Mouse (Mus musculus): ENCODE results near the gene Naa40. TPM values are rescaled to one million over a fixed set of nuclear protein-coding genes. Genes with fewer than 3 reads are reported as not detected.

Gene Naa40
- polyA plus RNA-seq, 1 experiment from 2014 or later: 71.1 TPM

GRCm38 (mm10) chr19:7189026-7189425 lies 52.0 kb downstream of the Naa40 start:
- H3K27me3 ChIP-seq: peaks cover 49% of the 10 kb centered on the region
- no peak for ATAC-seq
- peaks cover 65% of the 10 kb centered on the region for H3K4me1 ChIP-seq
- WGBS: 86% methylated on average over 4 of the region's 4 CpGs
- no peak overlapping the region for H3K4me3 ChIP-seq
- H3K36me3 ChIP-seq (ENCODE audit: poor library complexity, severe bottlenecking): no peaks in the 10 kb centered on the region
- no peak overlapping the region for H3K4me2 ChIP-seq
- no peak overlapping the region for H3K27ac ChIP-seq
- no peaks in the 10 kb centered on the region for H3K9me3 ChIP-seq (replicated peaks)
- no peak overlapping the region for H3K9ac ChIP-seq

GRCm38 (mm10) chr19:7187157-7187556 lies 53.8 kb downstream of the Naa40 start:
- H3K9me3 ChIP-seq (replicated peaks): no peaks in the 10 kb centered on the region
- ATAC-seq: no peak
- no peak overlapping the region for H3K4me3 ChIP-seq
- H3K9ac ChIP-seq: no peak overlapping the region
- no peak overlapping the region for H3K27ac ChIP-seq
- H3K4me2 ChIP-seq: no peak overlapping the region
- no peaks in the 10 kb centered on the region for H3K36me3 ChIP-seq (ENCODE audit: poor library complexity, severe bottlenecking)
- WGBS: 51% methylated on average over 5 of the region's 5 CpGs
- peaks cover 51% of the 10 kb centered on the region for H3K27me3 ChIP-seq
- H3K4me1 ChIP-seq: peaks cover 70% of the 10 kb centered on the region

- H3K4me1 ChIP-seq: peaks cover 69% of the 10 kb centered on the region
- no peak overlapping the region; the same call in 1 of the 2 replicates for H3K9ac ChIP-seq
- WGBS: 5% methylated on average over 18 of the region's 18 CpGs
- H3K27me3 ChIP-seq: peaks cover 42% of the 10 kb centered on the region
- no peak for ATAC-seq
- H3K9me3 ChIP-seq (replicated peaks): no peaks in the 10 kb centered on the region
- H3K4me3 ChIP-seq: no peak overlapping the region
- H3K4me2 ChIP-seq: no peak overlapping the region
- no peak overlapping the region for H3K27ac ChIP-seq
- H3K36me3 ChIP-seq (ENCODE audit: poor library complexity, severe bottlenecking): no peaks in the 10 kb centered on the region
Measured at GRCm38 (mm10) chr19:7185715-7186291, 55.2 kb downstream of the Naa40 start.

DNA sequence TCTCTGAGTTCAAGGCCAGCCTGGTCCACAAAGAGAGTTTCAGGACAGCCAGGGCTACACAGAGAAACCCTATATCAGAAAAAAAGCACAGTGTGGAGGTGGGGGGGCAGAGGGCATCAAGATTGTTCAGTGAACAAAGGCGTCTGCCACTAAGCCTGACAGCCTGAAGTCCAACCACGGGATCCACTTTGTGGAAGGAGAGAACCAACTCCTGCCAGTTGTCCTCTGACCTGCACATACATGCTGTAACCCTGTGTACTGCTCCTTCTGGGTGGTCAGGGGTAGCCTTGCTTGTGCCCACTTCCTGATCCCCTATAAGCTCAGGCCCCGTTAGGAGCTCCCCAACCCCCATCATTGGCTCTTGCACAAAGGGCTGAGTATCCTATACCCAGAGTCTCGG lies 55.9 kb downstream of the Naa40 start:
- H3K4me1 ChIP-seq: peaks cover 75% of the 10 kb centered on the region
- WGBS: 37% methylated on average over 4 of the region's 4 CpGs
- no peak for ATAC-seq
- no peak overlapping the region for H3K27ac ChIP-seq
- H3K9ac ChIP-seq: no peak overlapping the region
- H3K4me2 ChIP-seq: no peak overlapping the region
- no peaks in the 10 kb centered on the region for H3K9me3 ChIP-seq (replicated peaks)
- no peak overlapping the region for H3K4me3 ChIP-seq
- no peaks in the 10 kb centered on the region for H3K36me3 ChIP-seq (ENCODE audit: poor library complexity, severe bottlenecking)
- H3K27me3 ChIP-seq: peaks cover 42% of the 10 kb centered on the region

GRCm38 (mm10) chr19:7183419-7183818 lies 57.6 kb downstream of the Naa40 start:
- Histone ChIP-seq H3K9ac (peak overlapping the region; percentile 34; the same call in 1 of the 2 replicates), H3K4me2 (peak overlapping the region; percentile 25; the same call in 1 of the 2 replicates), H3K4me1 (peaks cover 77% of the 10 kb centered on the region), H3K4me3 (no peak overlapping the region), H3K27me3 (peaks cover 38% of the 10 kb centered on the region), H3K36me3 (ENCODE audit: poor library complexity, severe bottlenecking) (no peaks in the 10 kb centered on the region), H3K27ac (peak overlapping the region; percentile 44), H3K9me3 (replicated peaks) (no peaks in the 10 kb centered on the region)
- no peak for ATAC-seq
- 19% methylated on average over 11 of the region's 11 CpGs for WGBS

DNA sequence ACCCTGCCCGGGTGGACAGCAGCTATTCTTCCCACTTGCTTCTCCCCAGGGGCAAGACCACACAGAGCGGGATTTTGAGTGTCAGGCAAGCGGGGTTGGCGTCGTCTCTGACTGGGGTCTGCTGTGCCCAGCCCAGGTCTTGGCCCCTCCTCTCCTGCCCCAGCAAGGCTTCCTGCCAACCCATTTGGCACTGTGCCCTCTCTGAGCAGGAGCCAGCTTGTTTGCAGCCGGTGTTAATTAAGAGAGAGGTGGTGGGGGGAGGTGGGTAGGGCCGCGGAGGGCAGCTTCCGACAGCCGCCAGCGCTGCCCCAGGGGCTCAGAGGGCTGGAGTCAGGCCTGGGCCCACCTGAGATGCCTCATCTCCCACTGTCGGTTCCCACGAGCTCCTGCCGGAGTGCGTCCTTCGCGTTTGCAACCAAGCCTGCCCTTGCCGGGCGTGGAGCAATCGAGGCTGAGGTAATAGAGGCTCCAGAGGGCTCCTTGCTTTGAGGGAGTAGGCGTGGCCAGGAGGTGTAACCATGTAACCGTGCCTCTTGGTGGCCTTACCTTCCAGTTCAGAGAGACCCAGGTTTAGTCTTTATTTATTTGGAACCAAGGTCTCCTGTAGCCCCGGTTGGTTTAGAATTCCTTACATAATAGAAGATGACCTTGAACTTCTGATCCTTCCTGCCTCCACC lies 58.6 kb downstream of the Naa40 start:
- no peak overlapping the region for H3K9ac ChIP-seq
- peak; percentile 81 for ATAC-seq
- 3% methylated on average over 23 of the region's 23 CpGs for WGBS
- H3K36me3 ChIP-seq (ENCODE audit: poor library complexity, severe bottlenecking): no peaks in the 10 kb centered on the region
- H3K27ac ChIP-seq: peak overlapping the region; percentile 51
- peaks cover 88% of the 10 kb centered on the region for H3K4me1 ChIP-seq
- H3K27me3 ChIP-seq: peaks cover 30% of the 10 kb centered on the region
- H3K4me3 ChIP-seq: no peak overlapping the region
- H3K4me2 ChIP-seq: peak overlapping the region; percentile 46
- H3K9me3 ChIP-seq (replicated peaks): no peaks in the 10 kb centered on the region

DNA sequence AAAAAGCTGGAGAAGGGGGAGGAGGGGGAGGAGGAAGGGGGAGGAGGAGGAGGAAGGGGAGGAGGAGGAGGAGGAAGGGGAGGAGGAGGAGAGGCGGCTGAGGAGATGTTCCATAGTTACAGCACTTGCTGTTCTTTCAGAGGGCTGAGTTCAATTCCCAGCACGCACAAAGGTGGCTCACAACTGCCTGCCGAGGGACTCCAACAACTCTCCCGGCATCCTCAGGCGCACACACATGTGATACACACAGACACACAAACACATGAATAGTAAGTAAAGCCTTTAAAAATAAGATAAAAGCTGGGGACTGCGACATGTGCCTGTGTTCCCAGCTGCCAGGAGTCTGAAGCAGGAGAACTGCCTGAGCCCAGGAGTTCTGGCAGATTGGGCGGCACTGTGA lies 59.5 kb downstream of the Naa40 start:
- Histone ChIP-seq H3K27ac (peak overlapping the region; percentile 51), H3K36me3 (ENCODE audit: poor library complexity, severe bottlenecking) (no peaks in the 10 kb centered on the region), H3K4me1 (peaks cover 90% of the 10 kb centered on the region), H3K4me2 (peak overlapping the region; percentile 46; the same call in 1 of the 2 replicates), H3K27me3 (peaks cover 21% of the 10 kb centered on the region), H3K9me3 (replicated peaks) (no peaks in the 10 kb centered on the region), H3K9ac (no peak overlapping the region), H3K4me3 (no peak overlapping the region)
- no peak for ATAC-seq
- WGBS: 34% methylated on average over 7 of the region's 7 CpGs

DNA sequence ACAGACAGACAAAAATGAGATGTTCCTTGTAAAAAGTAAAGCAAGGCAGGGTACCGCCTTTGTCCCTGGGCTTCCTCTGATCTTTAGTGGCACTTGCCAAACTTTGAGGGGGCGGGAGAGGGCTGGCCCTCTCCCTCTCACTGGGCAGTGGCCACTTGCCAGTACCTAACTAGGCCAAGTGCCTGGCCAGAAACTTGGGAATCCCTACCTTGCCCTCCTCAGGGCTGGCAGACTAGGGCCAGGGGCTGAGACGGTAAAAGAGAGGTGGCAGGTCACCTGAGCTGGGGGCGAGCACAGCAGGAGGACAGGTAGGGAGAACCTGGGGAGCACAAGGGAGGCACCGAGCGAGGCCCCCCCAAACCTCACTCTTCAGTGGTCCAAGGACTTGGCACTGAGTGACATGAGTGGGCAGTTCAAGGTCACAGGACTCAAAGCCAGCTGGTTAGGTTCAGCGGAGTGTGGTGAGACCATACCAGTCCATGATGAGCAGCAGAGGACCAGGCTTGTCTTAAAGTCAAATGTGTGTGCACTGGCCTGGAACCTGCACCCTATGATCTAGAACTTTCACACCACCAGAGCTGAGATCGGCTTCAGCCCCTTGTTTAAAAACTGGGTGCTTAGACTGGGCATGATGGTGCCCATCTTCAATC lies 60.1 kb downstream of the Naa40 start:
- no peak overlapping the region for H3K9ac ChIP-seq

DNA sequence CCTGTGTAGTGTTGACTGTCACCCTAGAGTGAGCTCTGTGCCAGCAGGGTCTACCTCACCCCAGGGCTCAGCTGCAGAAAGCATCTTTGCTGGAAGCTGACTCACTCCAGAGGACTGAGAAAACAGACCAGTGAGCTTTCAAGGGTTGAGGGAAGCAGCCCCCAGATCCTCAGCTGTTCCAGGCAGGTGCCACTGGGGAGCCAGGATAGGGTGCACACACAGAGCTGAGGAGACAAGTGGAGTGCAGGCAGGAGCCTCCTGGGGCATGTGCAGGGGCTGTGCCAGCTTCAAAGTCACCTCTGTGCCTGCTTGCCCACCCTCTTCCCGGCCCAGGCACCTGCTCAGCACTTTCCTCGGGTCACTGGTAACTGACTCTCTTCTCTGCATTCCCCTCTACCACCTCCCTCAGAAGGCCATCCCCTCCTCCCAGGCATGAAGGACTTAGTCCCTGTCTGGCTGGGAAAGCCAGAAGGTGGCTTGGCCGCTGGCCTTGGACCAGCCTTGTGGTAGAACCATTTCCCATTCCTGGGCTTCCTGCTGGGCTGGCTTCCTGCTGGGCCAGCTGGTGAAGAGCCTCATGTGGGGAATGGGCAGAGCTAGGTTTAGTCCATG lies 62.0 kb downstream of the Naa40 start:
- H3K27ac ChIP-seq: peak overlapping the region; percentile 32
- ATAC-seq: no peak
- H3K27me3 ChIP-seq: peaks cover 5% of the 10 kb centered on the region; the same call in 1 of the 2 replicates
- no peak overlapping the region for H3K4me3 ChIP-seq
- H3K4me1 ChIP-seq: peaks cover 85% of the 10 kb centered on the region
- H3K36me3 ChIP-seq (ENCODE audit: poor library complexity, severe bottlenecking): no peaks in the 10 kb centered on the region
- no peak overlapping the region for H3K9ac ChIP-seq
- H3K4me2 ChIP-seq: no peak overlapping the region
- WGBS: 57% methylated on average over 3 of the region's 3 CpGs
- no peaks in the 10 kb centered on the region for H3K9me3 ChIP-seq (replicated peaks)

More for the DNA sequence above, 60.1 kb downstream of the Naa40 start:
- no peak overlapping the region for H3K27ac ChIP-seq
- ATAC-seq: no peak
- no peak overlapping the region for H3K4me3 ChIP-seq
- no peaks in the 10 kb centered on the region for H3K36me3 ChIP-seq (ENCODE audit: poor library complexity, severe bottlenecking)
- 71% methylated on average over 8 of the region's 8 CpGs for WGBS
- no peaks in the 10 kb centered on the region for H3K9me3 ChIP-seq (replicated peaks)
- peaks cover 93% of the 10 kb centered on the region for H3K4me1 ChIP-seq
- H3K27me3 ChIP-seq: peaks cover 16% of the 10 kb centered on the region
- H3K4me2 ChIP-seq: no peak overlapping the region

GRCm38 (mm10) chr19:7177804-7178511 lies 63.0 kb downstream of the Naa40 start:
- peak; percentile 5; the same call in 1 of the 2 replicates for ATAC-seq

DNA sequence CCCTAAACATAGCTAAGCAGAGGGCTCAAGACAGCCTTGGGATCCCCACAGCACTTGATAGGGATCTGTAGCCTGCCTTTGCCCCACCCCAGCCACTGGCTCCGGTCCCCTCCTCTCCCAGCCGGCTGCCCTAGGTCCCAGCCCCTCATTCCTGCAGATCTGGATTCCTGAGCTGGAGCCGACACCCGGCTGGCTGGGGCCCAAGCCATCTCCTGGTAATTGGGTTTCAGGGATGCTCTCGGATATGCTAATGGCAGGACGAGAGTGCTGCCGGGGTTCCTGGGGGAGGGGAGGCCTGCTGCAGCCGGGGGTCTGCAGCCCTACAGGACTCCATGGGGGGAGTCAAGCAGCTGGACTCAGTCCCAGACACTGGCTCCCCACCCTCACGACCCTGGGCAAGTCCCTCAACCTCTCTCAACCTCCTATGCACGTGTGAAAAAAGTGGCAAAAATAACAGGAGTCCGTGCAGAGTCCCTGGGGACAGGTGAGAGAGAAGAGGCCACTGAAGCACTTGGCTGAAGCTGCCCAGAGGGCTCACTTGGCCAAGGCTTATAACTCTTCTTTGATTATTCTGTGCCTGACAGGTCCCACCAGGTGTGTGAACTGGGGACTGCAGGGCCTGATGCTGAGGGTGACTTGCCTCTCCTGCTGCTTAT lies 64.8 kb downstream of the Naa40 start:
- Histone ChIP-seq H3K9ac (peak overlapping the region; percentile 27; the same call in 1 of the 2 replicates), H3K4me3 (no peak overlapping the region), H3K27ac (peak overlapping the region; percentile 22), H3K36me3 (ENCODE audit: poor library complexity, severe bottlenecking) (no peaks in the 10 kb centered on the region), H3K27me3 (no peaks in the 10 kb centered on the region), H3K4me1 (peaks cover 80% of the 10 kb centered on the region), H3K4me2 (peak overlapping the region; percentile 23), H3K9me3 (replicated peaks) (no peaks in the 10 kb centered on the region)
- WGBS: 6% methylated on average over 11 of the region's 11 CpGs
- ATAC-seq: peak; percentile 12; the same call in 1 of the 2 replicates

More at GRCm38 (mm10) chr19:7177804-7178511, 63.0 kb downstream of the Naa40 start:
- H3K36me3 ChIP-seq (ENCODE audit: poor library complexity, severe bottlenecking): no peaks in the 10 kb centered on the region
- H3K9me3 ChIP-seq (replicated peaks): no peaks in the 10 kb centered on the region
- no peak overlapping the region for H3K4me3 ChIP-seq
- H3K9ac ChIP-seq: no peak overlapping the region
- no peaks in the 10 kb centered on the region for H3K27me3 ChIP-seq
- H3K4me2 ChIP-seq: no peak overlapping the region
- peaks cover 81% of the 10 kb centered on the region for H3K4me1 ChIP-seq
- WGBS: 48% methylated on average over 13 of the region's 13 CpGs
- H3K27ac ChIP-seq: no peak overlapping the region
